Mouse (Mus musculus): ENCODE measurements around the gene Sptbn4. TPM values are rescaled to one million over a fixed set of nuclear protein-coding genes. Genes with fewer than 3 reads are reported as not detected.

Gene Sptbn4
- total RNA-seq, 2 experiments from 2014 or later, result 0.59 to 0.83 TPM

DNA sequence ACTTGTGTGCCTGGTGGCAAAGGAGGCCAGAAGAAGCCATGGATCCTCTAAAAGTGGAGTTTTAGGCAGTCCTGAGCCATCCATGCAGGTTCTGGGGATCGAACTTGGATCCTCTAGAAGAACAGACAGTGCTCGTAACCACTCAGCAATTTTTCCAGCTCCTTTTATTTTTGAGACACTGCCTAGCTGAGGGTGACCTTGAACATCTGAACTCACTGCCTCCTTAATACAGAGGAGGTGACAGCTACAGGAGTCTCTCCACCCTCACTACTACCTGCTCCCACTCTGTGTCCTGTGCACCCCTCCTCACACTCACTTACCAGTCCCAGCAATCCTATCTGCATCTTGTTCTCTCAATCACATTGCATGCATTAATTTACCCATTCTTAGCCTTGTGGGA lies 28.1 kb upstream of the Sptbn4 start:
- no peak for DNase-seq

DNA sequence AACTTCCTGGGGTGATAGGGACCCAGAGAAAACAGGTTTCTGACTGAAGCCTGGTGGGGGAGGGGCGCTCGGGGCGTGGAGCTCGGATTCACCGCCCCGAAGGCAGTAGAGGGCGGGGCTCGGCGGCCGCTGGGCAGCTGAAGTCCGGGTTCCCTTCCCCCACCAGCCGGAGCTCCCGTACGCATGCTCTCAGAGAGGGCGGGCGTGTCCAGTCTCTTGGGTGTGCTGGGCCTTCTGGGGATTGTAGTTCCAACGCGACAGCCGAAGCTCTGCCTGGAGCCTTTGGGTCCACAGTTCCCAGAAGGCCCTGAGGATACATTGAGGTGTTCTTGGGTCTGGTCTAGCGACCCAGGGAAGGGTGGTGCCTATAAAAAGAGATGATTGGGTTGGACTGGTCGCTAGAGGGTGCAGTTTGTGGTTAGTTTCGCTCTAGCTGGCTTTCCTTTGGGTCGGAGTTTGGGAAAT lies 27.0 kb upstream of the Sptbn4 start:
- DNase-seq, result peak; percentile 99 to 100

DNA sequence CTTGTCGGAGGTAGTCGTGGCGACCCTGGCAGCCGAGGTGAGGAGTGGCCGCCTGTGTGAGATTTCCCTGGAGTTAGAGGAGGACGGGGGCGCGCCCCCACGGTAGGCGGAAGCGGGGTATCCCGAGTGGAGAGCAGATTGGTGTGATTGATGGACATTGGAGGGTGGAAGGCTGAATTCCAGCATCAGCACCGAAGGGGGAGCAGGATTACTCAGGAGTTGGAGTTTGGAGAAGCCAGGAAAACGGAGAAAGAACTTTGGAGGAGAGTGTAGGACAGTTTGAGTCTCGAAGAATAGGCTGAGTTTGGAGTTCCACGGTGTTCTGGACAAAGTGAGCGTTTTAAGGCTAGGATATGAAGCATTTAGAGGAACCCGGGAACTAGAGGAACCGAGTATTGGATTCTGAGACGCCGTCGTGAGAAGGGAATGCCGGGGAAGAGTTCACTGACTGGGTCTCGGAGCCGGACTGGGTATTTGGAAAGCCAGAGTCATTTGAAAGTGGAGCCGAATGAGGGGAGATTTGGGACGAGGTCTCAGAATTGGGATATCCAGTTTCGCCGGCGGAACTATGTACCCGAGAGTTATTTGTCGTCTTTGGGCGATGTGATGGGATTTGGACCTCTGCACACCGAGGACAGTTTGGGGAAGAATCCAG lies 26.5 kb upstream of the Sptbn4 start:
- peak in 1 of 2 experiments; percentile 19 for DNase-seq

DNA sequence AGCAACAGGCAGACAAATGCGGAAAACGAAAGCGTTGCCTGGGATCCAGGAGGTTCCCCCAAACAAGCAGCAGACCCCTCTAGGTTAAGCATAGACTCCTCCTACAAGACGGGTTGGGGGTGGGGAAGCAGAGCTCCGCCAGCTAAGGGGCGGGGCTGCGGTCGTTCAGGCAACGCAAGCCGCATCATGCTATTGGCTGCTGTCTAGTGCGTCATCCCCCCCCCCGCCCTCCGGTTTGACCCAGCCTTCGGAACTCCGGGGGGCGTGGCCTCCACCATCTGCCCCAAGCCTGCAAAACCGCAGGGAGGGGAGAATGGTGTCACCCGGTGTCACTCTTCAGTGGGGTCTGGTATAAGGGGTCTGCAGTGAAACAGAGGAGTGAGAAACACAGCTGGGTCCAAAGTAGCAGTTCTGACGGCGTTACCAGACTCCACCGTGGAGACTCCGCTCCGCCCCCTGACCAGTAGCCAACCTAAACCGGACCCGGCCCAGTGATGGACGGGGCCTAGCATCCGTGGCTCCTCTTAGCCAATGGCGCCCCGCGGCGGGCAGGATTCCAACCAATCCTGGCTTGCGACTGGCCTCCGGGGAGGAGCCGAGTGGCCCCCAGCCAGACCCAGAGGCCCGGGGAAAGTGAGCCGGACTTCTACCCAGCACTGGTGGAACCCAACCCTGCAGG lies 25.8 kb upstream of the Sptbn4 start, which contains the start of gene Sertad3:
TSS of gene Sertad3 (plus strand) at position 613 of the 679 bp plus-strand sequence.
- peak; percentile 100 for DNase-seq

DNA sequence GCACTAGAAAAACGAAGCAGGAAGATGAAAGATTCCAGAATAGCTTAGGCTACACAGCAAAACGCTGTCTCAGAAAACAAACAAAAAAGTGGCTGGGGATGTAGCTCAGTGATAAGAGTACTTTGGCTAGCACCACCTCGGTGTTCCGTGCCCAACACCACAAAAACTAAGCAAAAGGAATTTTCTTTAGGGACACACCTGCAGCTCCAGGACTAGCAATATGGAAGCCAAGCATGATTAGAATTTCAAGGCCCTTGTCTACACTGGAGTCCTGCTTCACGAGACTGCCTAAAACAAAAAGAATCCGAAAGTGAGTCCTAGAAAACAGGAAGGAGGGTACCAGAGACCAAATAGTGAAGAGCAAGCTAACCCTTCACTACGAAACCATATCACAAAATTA lies 25.1 kb upstream of the Sptbn4 start:
- DNase-seq, result no peak

DNA sequence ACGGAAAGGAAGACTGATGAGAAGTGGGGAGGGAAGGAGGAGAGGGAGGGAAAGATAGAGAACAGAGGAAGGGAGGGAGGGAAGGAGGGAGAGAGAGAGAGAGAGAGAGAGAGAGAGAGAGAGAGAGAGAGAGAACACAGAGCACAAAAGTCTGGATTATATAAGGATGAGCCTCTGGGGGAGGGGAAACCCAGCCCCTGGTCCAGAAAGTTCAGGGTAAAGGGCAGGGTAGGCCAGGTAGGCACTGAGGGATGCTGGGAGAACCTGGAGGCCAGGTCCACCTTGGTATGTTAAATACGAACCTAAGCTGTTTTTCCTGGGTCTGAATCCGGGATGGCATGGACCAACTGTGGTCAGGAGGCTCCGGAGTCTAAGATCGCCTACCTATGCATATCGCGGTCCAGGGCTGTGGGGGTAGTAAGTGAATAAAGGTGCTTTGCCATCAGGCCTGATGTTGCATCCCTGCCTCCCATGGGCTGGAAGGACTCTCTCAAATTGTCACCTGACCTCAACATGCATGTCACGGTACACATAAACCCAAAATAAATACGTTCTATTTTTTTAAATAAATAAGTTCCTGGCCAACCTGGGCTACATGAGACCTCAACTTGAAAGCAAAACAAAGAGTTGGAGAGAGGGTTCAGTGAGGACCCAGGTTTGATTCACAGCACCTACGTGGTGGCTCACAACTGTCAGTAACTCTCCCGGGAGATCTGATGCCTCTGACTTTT lies 24.1 kb upstream of the Sptbn4 start:
- DNase-seq, result no peak

DNA sequence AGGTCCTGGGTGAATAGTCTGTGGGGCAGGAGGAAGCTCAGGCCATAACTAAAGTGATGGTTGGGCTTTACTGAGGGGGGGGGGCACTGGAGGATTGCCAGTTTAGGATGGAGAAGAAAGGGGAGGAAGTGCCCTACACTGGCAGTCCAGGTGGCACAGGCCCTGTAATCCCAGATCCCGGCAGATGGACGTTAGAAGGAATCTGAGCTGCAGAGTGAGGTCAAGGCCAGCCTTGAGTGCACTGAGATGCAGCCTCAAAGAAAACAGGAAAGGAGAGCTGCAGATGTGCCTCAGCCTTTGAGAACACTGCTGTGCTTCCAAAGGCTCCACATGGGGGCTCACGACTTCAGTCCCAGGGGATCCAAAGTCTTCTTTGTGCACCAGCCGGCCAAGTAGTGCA lies 20.2 kb upstream of the Sptbn4 start:
- DNase-seq, result no peak

DNA sequence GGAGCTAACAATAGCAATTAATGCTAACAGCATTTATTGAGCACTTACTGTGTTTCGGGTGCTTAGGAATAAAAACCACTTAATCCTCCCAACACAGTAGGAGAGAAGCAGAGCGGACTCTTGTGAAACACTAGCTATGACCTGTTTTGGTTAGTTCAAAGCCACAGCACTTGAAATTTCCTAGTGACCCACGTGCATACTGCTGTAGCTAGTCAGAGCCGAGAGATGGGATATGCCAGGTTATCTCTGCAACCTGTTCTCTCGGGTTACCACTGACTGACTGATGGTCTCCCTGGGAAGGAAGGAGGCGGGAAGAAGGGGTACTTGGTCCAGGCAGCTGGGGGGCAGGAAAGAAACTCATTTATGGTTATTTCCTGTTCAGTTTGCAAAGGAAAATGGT lies 13.0 kb upstream of the Sptbn4 start:
- DNase-seq, result no peak

DNA sequence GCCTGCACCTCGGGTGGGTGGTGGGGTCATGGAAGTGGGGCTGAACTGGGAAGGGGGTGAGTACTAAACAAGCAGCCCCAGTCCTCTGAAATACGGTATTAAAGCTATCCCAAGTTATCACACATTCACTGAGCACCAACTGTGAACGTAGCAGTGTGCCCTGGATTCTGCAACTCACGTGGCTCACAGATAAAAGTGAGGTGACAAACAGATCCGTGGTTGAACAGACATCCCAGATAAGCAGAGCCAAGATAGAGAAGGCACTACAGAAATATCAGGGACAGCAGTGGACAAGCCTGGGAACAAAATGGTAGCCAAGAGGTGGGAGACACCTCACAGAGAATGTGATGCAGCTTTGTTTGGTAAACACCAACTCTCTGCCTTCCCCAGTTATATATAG lies 12.2 kb upstream of the Sptbn4 start:
- no peak for DNase-seq

DNA sequence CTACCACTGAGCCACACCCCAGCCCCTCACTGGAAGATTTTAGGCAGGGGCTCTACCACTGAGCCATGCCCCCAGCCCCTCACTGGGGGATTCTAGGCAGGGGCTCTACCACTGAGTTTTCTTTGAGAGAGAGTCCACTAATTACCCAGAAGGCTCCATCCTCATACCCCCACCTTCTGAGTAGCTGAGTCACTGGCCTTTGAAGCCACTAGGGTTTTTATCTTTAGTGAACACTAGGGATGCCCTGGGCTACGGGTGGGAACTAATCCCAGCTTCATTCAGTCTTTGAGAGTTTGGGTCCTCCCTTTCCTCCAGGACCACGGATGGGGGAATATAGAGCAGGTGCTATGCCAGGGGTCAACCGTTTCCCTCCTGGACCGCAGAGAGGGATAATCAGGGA lies 11.1 kb upstream of the Sptbn4 start:
- DNase-seq, result no peak

DNA sequence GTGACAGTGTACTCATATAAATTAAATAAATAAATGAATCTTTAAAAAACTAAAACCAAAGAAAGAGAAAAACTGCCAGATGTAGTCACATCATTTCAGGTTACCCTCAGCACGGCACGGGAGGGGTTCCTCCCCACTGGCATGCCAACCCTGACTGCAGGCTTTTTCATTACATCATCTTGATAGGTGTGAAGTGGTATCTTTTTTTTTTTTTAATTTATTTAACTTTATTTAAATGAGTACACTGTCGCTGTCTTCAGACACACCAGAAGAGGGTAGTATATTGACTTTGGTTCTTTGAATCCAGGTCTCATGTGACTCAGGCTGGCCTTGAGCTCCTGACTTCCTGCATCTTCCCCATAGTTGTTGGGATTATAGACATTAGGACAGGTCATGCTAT lies 7.8 kb upstream of the Sptbn4 start:
- DNase-seq, result no peak

DNA sequence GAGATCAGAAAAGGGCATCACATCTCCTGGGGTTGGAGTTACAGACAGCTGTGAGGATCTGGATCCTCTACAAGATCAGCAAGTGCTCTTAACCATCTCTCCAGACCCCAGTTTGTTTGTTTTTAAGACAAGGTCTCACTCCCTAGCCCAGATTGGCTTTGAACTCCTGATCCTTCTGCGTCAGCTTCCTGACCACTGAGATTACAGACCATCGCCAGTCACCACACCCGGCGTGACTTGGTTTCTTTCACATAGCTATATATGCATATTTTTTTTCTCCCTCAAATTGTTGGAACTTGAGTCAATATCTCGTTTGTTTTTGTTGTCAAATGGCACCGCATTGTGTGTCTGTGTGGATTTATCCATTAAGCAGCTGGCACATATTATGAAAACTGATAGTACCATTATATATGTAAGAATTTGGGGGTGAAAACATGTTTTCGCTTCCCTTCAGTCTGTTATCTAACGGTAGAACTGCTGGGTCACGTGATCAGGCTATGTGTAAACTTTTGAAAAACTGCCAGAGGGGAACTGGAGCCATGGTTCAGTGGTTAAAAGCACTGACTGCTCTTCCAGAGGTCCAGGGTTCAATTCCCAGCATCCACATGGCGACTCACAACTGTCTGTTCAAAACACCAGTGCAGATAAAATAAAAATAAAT lies 7.1 kb upstream of the Sptbn4 start:
- DNase-seq, result no peak

DNA sequence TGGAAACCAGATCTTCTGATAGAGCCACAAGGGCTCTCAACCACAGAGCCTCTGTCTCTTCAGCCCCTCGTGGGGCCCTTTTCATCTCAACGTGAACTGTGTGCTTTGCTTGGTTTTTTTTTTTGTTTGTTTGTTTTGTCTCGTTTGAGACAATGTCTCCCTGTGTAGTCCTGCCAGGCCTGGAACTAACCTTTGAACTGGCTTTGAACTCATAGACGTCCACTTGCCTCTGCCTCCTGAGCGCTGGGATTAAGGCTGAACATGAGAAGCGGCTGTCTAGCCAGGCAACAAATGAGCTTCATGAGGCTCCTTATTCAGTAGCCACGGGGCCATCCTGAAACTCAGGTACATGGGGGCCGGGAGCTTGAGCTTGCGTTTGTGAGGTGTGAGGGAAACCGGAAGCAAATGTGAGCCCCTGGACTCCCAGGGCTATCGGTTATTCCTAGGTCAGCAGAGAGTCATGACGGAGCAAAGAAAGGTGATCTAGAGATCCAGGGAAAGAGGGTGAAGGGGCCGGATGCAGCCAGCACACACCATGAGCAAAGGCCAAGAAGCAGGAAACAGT lies 4.8 kb upstream of the Sptbn4 start:
- no peak for DNase-seq

DNA sequence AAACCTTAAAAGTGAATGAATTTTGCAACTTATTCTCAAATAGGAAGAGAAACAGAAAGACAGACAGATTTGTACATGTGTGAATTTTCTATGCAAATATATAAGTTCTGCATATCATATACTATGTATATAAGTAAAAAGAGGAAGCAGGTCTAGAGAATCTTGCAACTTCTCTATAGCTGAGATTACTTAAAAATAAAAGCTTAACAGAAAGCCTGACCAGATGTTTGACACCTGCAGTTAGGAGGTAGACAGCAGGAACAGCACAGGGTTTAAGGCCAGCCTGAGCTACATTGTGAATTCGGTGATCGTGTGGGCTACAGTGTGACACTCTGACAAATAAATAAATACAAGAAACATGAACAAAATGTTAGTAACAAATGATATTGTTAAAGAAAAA lies 3.9 kb upstream of the Sptbn4 start:
- no peak for DNase-seq

DNA sequence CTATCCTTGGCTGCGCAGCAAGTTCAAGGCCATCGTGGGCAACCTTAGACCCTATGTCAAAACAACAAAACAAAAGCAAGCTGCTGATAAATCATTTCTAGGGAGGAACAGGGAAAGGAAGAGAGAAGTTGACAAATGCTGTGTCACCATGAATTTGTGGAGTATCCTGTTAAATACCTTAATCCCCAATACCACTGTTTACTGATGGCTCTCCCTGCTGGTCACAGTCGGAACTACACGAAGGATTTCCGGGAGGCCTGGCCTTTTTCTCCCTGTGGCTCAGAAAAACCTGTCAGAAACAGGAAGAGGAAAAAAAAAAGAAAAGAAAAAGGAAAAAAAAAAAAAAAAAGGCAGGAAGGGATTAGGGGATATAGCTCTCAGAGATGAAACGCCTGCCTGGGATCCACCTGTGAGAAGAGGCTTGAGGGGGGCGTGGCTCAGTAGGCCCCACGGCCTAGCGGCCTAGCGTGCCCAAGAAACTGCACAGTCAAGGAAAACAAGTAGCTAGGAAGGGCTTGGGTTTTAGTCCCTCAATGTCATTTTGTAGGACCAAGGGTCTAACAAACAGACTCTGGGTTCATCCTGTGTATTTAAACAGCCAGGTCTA lies 1.9 kb upstream of the Sptbn4 start:
- peak; percentile 67 to 80 for DNase-seq

DNA sequence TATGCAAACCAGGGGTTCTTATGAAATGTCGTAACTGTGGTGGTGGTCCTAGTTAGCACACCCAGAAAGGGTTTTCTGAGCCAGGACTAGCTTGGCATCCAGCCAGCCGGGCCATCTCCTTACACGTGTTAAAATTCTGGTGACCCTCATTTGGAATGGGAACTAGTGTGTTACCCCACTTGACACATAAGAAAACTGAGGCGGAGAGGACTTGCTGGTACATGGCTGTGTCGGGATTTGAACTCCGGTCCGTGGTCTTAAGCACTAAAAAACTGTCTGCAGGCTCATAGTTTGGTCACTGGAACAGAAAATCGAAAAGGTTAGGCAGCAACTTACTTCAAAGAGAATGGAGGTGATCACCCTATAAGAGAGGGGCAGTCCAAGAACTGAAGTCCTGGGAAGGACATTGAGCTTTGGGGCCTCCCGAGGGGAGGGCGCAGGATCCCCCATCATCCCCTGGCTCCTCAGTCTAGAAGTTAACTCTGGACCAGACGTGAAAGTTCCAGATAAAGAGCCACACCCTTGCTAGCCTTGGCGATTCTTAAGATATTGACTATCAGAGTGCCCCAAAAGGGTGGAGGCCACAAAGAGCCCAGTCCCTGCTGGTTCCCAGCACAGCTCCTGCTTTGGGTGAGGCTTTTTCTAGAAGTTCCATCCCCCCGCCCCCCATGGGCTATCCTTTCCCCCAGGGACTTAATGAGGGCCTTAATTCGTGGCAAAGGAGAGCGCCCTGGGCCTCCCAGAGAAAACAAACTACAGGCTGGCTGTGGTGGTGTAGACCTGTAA lies 1.1 kb upstream of the Sptbn4 start:
- no peak for DNase-seq

DNA sequence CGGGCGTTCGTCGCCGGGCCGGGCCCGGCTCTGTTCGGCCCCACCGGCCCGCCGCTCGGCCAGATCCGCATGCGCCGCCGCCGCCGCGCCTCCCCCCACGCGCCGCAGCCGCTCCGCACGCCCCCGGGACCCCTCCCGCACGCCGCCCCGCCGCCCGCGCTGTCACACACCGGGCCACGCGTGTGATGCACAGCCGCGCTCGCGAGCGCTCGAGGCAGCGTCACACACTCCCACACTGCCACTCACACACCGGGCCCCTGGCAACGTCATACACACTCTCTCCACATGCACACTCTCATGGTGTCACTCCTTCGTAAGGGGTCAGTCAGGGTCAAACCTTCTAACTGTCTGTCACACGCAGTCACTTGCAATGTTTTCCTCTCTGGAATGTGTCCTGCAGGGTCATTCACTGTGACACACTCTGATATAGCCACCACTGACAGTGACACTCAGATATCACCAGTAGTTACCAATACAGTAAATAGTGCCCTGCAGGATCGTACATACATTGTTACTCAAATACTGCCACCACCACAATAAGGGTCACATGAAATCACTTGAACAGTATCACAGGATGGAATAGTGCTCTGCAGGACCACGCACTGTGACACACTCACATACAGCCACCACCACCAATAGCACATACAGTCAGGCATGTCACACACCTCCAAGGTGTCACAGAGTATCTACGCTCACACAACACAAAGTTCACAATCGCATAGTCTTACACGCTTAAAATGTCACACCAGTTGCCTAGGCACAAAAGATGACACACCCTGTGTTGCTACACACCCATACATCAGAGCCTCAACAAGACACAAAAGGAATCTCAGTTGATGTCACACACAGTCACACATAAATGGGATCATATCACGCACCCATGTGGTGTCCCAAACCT lies 716 bp downstream of the Sptbn4 start:
- DNase-seq, result peak in 1 of 2 experiments; percentile 27

DNA sequence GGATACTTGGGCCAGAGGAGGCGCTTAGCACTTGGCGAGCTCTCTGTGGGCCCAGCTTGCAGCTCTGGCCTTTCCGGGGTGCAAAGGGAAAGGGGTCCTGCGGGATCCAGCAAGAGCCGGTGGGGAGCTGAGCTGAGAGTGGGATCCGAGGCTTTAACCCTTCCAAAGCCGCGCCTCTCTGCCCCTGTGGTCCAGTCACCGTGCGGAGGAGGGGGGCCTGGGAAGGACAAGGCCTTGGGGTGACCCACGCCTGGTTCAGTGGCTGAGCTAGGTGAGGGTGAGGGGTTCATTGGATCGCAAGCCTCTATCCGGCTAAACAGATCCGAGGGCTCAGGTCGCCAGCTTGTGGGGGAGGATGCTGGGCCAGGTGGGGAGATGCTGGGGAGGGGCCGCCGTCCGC lies 1.4 kb downstream of the Sptbn4 start:
- DNase-seq, result no peak

DNA sequence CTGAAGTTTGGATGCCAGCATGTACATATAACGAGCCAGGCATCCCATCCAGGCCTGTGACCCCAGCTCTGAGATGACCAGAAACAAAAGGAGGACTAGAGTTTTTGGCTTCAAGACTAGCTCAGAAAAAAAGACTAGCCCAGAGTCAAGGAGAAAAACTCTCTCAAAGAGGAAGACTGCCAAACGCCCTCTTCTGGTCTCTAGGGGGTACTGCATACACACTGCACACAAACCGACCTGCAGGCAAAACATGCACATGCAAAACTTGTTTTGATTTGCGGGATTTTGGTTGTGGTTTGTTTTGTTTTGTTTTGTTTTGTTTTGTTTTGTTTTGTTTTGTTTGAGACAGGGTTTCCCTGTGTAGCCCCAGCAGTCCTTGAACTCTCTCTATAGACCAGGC lies 7.5 kb downstream of the Sptbn4 start:
- no peak for DNase-seq

DNA sequence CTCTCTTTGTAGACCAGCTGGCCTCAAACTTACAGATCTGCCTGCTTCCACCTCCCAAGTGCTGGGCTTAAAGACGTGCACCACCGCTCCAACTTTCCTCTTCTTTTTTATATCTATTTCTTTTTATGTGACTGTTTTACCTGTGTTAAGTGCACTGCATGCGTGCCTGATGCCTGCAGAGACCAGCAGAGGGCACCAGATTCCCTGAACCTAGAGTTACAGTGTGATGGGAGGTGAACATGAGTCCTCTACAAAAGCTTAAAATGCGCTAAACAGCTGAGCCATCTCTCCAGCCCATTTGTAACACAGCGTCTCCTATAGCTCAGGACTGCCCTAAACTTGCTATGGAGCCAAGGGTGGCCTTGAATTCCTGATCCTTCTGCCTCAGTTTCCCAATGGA lies 9.9 kb downstream of the Sptbn4 start:
- peak; percentile 36 to 57 for DNase-seq

All from adrenal gland, postnatal 36 days (tissue).